Mouse (Mus musculus) limb, embryonic 11.5 days (tissue): ENCODE data around the gene Iqsec1. TPM values are rescaled to one million over a fixed set of nuclear protein-coding genes. Genes with fewer than 3 reads are reported as not detected.

Source experiments
- ATAC-seq: fragments of 200-750 bp; cut with Nextera tagmentation; 2 replicates; pipeline ENCODE4 v1.8.0; 2017; ENCODE audit warnings: low read depth; ENCODE audit not compliant: insufficient number of reproducible peaks, low FRiP score, low TSS enrichment
- DNase-seq: peaks from one replicate; pipeline ENCODE4 v3.0.0-alpha.2; 2015; ENCODE audit warnings: low spot score
- H3K27ac ChIP-seq: fragments of 300-500 bp; sonication (generic); replicated peaks from 2 replicates; pipeline ENCODE4 v1.5.1; 2014; ENCODE audit warnings: low read depth, mild to moderate bottlenecking, low read length
- H3K27me3 ChIP-seq: fragments of 300-500 bp; sonication (generic); 2 replicates; pipeline ENCODE4 v1.6.1; 2014; ENCODE audit warnings: mild to moderate bottlenecking, low read length, mixed read lengths; ENCODE audit not compliant: control insufficient read depth, insufficient read depth
- H3K36me3 ChIP-seq: fragments of 300-500 bp; sonication (generic); 2 replicates; pipeline ENCODE4 v1.6.1; 2014; ENCODE audit warnings: mild to moderate bottlenecking, low read length, moderate library complexity, mixed read lengths; ENCODE audit not compliant: control insufficient read depth, insufficient read depth
- H3K4me1 ChIP-seq: fragments of 300-500 bp; sonication (generic); 2 replicates; pipeline ENCODE4 v1.6.1; 2014; ENCODE audit warnings: low read length, mixed read lengths; ENCODE audit not compliant: control insufficient read depth, insufficient read depth
- H3K4me2 ChIP-seq: fragments of 300-500 bp; sonication (generic); 2 replicates; pipeline ENCODE4 v1.6.1; 2014; ENCODE audit warnings: low read depth, mild to moderate bottlenecking, moderate library complexity; ENCODE audit not compliant: severe bottlenecking
- H3K4me3 ChIP-seq: fragments of 300-500 bp; sonication (generic); 2 replicates; pipeline ENCODE4 v1.5.1; 2014; ENCODE audit warnings: low read depth, low read length
- H3K9ac ChIP-seq: fragments of 300-500 bp; sonication (generic); 2 replicates; pipeline ENCODE4 v1.6.1; 2014; ENCODE audit warnings: mild to moderate bottlenecking, low read length
- H3K9me3 ChIP-seq: fragments of 300-500 bp; sonication (generic); 2 replicates; pipeline ENCODE4 v1.6.1; 2016; ENCODE audit warnings: low read length; ENCODE audit not compliant: control insufficient read depth
- WGBS: fragments of 180-500 bp; shearing (Covaris S2); extraction: QIAGEN DNeasy Blood & Tissue Kit; methylation state at CpG from one replicate; pipeline ENCODE4 v1.1.7; 2014; 5-methylcytosine and 5-hydroxymethylcytosine counted together
- polyA plus RNA-seq: library from polyadenylated mRNA; unstranded; fragments of >200 nt; fragmentation: Nextera tagmentation; extraction: Ambion mirVana; gene quantifications from 2 replicates; pipeline ENCODE4 v1.2.1, GENCODE M21; 2014

Gene Iqsec1
- polyA plus RNA-seq, 1 experiment from 2014 or later: 8.5 TPM

DNA sequence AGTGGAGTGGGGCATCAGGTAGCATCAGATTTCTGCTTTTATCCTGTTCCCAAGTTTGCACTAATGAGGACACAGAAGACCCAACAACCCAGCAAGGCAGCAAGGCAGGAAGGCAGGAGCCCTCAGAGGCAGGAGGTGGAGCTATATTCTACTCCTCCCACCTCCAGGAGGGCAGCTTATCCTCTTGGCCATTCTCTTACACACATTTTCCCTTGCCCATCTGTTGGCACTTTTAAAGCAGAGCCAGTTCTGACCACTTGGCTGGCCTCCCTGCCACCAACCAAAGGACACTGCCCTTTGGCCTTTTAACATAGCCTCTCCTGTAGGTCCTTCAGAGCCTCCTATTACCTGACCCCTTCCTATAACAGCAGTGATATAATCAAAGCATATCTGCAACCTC is 286.3 kb downstream of the Iqsec1 start:
- Histone ChIP-seq H3K9me3 (no peaks in the 10 kb centered on the region), H3K4me1 (peaks cover 28% of the 10 kb centered on the region)
- DNase-seq: no peak

GRCm38 (mm10) chr6:90701391-90701790 is 287.1 kb downstream of the Iqsec1 start:
- 76% methylated on average over 2 of the region's 2 CpGs for WGBS
- H3K27ac ChIP-seq: no peak overlapping the region
- no peak overlapping the region for H3K4me2 ChIP-seq
- H3K4me1 ChIP-seq: peaks cover 25% of the 10 kb centered on the region
- no peaks in the 10 kb centered on the region for H3K9me3 ChIP-seq
- H3K9ac ChIP-seq: no peak overlapping the region
- no peak for ATAC-seq
- DNase-seq: no peak
- no peaks in the 10 kb centered on the region for H3K36me3 ChIP-seq
- no peaks in the 10 kb centered on the region for H3K27me3 ChIP-seq
- no peak overlapping the region for H3K4me3 ChIP-seq

More for the DNA sequence above, 286.3 kb downstream of the Iqsec1 start:
- Histone ChIP-seq H3K27me3 (no peaks in the 10 kb centered on the region), H3K4me3 (no peak overlapping the region), H3K36me3 (no peaks in the 10 kb centered on the region), H3K27ac (no peak overlapping the region), H3K9ac (no peak overlapping the region), H3K4me2 (no peak overlapping the region)
- no peak for ATAC-seq

DNA sequence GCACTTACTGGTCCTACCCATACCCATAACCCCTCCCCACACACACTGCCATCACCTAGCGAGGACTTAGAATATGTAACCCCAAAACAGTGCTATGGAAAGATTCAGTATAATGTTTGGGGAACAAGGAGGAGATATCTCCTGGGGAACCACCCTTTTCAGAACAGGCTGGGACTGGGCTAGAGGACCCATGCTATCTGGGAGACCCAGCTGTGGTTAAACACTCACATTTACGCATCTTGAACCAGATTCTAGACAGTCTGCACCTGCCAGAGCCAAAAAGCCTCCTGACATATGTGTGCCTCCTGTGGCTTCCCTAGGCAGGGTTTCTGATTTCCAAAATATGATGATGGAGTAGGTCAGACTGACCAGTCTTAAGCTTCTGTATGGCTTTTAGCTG is 287.7 kb downstream of the Iqsec1 start:
- no peaks in the 10 kb centered on the region for H3K9me3 ChIP-seq
- WGBS: 81% methylated on average over 2 of the region's 2 CpGs
- H3K4me3 ChIP-seq: no peak overlapping the region
- H3K27me3 ChIP-seq: no peaks in the 10 kb centered on the region
- H3K4me1 ChIP-seq: peaks cover 25% of the 10 kb centered on the region
- ATAC-seq (no peak), DNase-seq (no peak)
- H3K36me3 ChIP-seq: no peaks in the 10 kb centered on the region
- H3K9ac ChIP-seq: no peak overlapping the region
- no peak overlapping the region for H3K4me2 ChIP-seq
- H3K27ac ChIP-seq: no peak overlapping the region

- H3K4me1 ChIP-seq: peaks cover 25% of the 10 kb centered on the region
- H3K27me3 ChIP-seq: no peaks in the 10 kb centered on the region
- H3K4me3 ChIP-seq: no peak overlapping the region
- H3K9ac ChIP-seq: no peak overlapping the region
- WGBS: 46% methylated on average over 1 of the region's 1 CpGs
- DNase-seq (no peak), ATAC-seq (no peak)
- H3K27ac ChIP-seq: peak overlapping the region; percentile 30
- H3K4me2 ChIP-seq: no peak overlapping the region
- H3K36me3 ChIP-seq: no peaks in the 10 kb centered on the region
- H3K9me3 ChIP-seq: no peaks in the 10 kb centered on the region
Observed at GRCm38 (mm10) chr6:90700068-90700467, 288.4 kb downstream of the Iqsec1 start.

- Histone ChIP-seq H3K9me3 (no peaks in the 10 kb centered on the region), H3K27ac (no peak overlapping the region), H3K4me3 (no peak overlapping the region), H3K4me2 (no peak overlapping the region), H3K36me3 (0 out of 2 replicates have a peak, but pooled peaks cover 1% of the 10 kb centered on the region), H3K4me1 (peaks cover 23% of the 10 kb centered on the region), H3K9ac (no peak overlapping the region), H3K27me3 (no peaks in the 10 kb centered on the region)
- no peak for DNase-seq
- no peak for ATAC-seq
- WGBS: 45% methylated on average over 6 of the region's 6 CpGs
Observed at GRCm38 (mm10) chr6:90698843-90699242, 289.6 kb downstream of the Iqsec1 start.

- H3K36me3 ChIP-seq: peaks cover 7% of the 10 kb centered on the region; the same call in 1 of the 2 replicates
- no peak overlapping the region for H3K9ac ChIP-seq
- no peak overlapping the region for H3K27ac ChIP-seq
- no peak overlapping the region for H3K4me3 ChIP-seq
- peaks cover 4% of the 10 kb centered on the region; the same call in 1 of the 2 replicates for H3K4me1 ChIP-seq
- no peaks in the 10 kb centered on the region for H3K27me3 ChIP-seq
- no peak for DNase-seq
- WGBS: 78% methylated on average over 1 of the region's 1 CpGs
- H3K9me3 ChIP-seq: no peaks in the 10 kb centered on the region
- no peak for ATAC-seq
- H3K4me2 ChIP-seq: no peak overlapping the region
Observed at GRCm38 (mm10) chr6:90695754-90696153, 292.7 kb downstream of the Iqsec1 start.

GRCm38 (mm10) chr6:90692404-90692803 is 296.1 kb downstream of the Iqsec1 start:
- H3K27ac ChIP-seq: no peak overlapping the region
- WGBS: 87% methylated on average over 2 of the region's 2 CpGs
- H3K9me3 ChIP-seq: no peaks in the 10 kb centered on the region
- no peaks in the 10 kb centered on the region for H3K4me1 ChIP-seq
- DNase-seq: no peak
- ATAC-seq: no peak
- peaks cover 19% of the 10 kb centered on the region; the same call in 1 of the 2 replicates for H3K36me3 ChIP-seq
- H3K9ac ChIP-seq: no peak overlapping the region
- no peaks in the 10 kb centered on the region for H3K27me3 ChIP-seq
- H3K4me2 ChIP-seq: no peak overlapping the region
- H3K4me3 ChIP-seq: no peak overlapping the region

DNA sequence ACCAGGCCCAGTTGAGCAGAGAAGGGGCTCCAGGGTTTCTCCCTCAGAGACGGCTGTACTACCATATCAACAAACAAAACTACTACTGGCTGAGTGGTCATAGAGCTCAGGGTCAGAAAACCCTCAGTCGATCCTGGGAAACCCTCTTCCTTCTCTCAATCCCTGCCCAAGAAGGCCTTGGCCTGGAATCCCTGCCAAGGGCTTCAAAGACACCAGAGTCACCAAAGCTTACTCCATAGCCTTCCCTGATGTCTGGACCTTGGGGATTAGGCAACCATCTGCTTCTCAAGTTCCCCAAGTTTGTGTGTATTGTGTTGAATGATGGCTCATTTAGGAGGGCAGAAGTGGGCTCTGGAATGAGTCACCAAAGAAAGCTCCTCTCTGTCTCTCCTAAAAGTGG is 296.6 kb downstream of the Iqsec1 start:
- WGBS: 84% methylated on average over 2 of the region's 2 CpGs
- no peaks in the 10 kb centered on the region for H3K9me3 ChIP-seq
- H3K9ac ChIP-seq: no peak overlapping the region
- peaks cover 19% of the 10 kb centered on the region; the same call in 1 of the 2 replicates for H3K36me3 ChIP-seq
- ATAC-seq (no peak), DNase-seq (no peak)
- no peaks in the 10 kb centered on the region for H3K27me3 ChIP-seq
- no peak overlapping the region for H3K4me3 ChIP-seq
- H3K4me1 ChIP-seq: no peaks in the 10 kb centered on the region
- no peak overlapping the region for H3K27ac ChIP-seq
- H3K4me2 ChIP-seq: no peak overlapping the region

- H3K36me3 ChIP-seq: peaks cover 20% of the 10 kb centered on the region; the same call in 1 of the 2 replicates
- H3K27ac ChIP-seq: no peak overlapping the region
- no peak overlapping the region for H3K4me2 ChIP-seq
- no peak overlapping the region for H3K9ac ChIP-seq
- no peak overlapping the region for H3K4me3 ChIP-seq
- H3K4me1 ChIP-seq: peaks cover 4% of the 10 kb centered on the region; the same call in 1 of the 2 replicates
- ATAC-seq (no peak), DNase-seq (no peak)
- no peaks in the 10 kb centered on the region for H3K9me3 ChIP-seq
- 90% methylated on average over 10 of the region's 10 CpGs for WGBS
- no peaks in the 10 kb centered on the region for H3K27me3 ChIP-seq
Observed at GRCm38 (mm10) chr6:90689500-90689899, 299.0 kb downstream of the Iqsec1 start.
